Mouse (Mus musculus): Measurements from ENCODE around the gene St8sia4. TPM values are rescaled to one million over a fixed set of nuclear protein-coding genes. Genes with fewer than 3 reads are reported as not detected.
"Not testable (repeated sequence)": the region's sequence is repeated elsewhere in the genome, so short reads cannot be mapped to it uniquely, and the experiment has no call there.

The St8sia4 gene
- polyA plus RNA-seq, 1 experiment from 2014 or later, result 35.2 TPM

DNA sequence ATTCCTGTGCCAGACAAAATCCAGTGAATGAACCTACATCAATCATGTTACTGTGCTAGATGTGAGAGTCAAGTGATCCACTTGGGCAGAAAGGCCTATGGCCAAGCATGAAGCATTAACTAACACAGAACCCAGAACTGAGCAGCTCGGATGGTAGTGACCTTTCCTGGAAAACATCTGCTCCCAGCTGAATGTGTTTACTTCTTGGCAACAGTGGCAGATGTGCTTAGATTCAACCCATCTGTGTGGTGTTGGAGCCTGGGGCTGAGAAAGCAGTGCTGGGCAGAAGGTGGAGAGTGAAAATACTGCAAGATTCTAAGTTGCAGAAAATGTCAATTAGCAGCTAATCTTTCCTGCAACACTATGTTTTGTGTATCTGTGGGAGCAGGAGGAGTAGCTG, 85.1 kb downstream of the St8sia4 start:
- H3K27me3 ChIP-seq (replicated peaks; ENCODE audit: control insufficient read depth, insufficient read depth, low read length), result no peaks in the 10 kb centered on the region
- H3K4me2 ChIP-seq (ENCODE audit: low read length), result no peak overlapping the region
- no peaks in the 10 kb centered on the region for H3K4me1 ChIP-seq (ENCODE audit: control insufficient read depth, insufficient read depth, low read length)
- ATAC-seq (peak; percentile 52; the same call in 1 of the 2 replicates), DNase-seq (ENCODE audit: low spot score) (peak; percentile 26)
- no peak overlapping the region for H3K27ac ChIP-seq (ENCODE audit: low read depth, low read length)
- WGBS, result 55% methylated on average over 1 of the region's 1 CpGs
- no peak overlapping the region for H3K9ac ChIP-seq (ENCODE audit: low read length)
- H3K4me3 ChIP-seq (ENCODE audit: low read depth, low read length), result no peak overlapping the region
- H3K9me3 ChIP-seq (replicated peaks; ENCODE audit: control insufficient read depth, low read length), result no peaks in the 10 kb centered on the region
- H3K36me3 ChIP-seq (ENCODE audit: control insufficient read depth, insufficient read depth, low read length), result no peaks in the 10 kb centered on the region

DNA sequence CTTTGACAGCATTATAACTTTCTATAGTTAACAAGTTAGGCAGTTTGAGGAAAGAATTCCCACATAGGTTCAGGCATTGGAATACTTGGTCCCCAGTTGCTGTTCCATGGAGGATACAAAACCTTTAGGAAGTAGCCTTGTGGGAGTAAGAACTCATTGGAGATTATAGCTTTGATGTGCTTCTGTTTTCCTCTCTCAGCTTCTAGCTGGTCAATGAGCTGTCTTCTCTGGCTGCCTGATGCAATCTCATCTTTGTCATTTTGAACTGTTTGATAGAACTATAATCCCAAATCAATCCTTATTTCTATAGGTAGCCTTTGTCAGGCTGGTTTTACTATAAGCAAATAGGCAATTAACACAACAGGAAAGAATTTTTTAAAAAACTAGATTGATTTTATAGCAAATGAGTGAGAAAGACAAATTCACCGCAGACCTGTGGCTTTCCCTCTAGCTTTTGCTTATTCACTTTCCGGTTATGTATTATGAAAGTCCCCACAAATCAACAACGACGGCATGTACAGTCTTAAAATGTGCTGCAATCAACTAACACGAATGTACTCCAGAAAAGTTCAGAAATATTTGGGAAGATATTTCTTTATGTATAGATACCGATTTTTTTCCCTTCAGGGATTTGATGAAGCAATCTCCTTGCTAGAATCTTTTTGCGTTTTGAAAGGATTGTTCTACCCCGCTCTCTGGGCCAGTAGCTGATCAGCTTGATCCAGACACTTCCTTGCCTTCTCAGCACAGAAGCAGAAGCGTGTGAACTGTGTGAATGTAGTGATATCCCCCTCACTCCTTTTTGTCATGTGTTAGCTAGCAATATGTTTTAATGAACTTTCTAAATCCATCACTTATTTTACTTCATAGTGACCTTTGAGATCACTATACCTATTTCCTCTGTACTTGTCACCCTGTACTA, 94.5 kb downstream of the St8sia4 start:
- H3K27me3 ChIP-seq (replicated peaks; ENCODE audit: control insufficient read depth, insufficient read depth, low read length), result no peaks in the 10 kb centered on the region
- H3K4me1 ChIP-seq (ENCODE audit: control insufficient read depth, insufficient read depth, low read length), result no peaks in the 10 kb centered on the region
- H3K9ac ChIP-seq (ENCODE audit: low read length), result no peak overlapping the region
- H3K9me3 ChIP-seq (replicated peaks; ENCODE audit: control insufficient read depth, low read length), result no peaks in the 10 kb centered on the region
- H3K27ac ChIP-seq (ENCODE audit: low read depth, low read length), result no peak overlapping the region
- WGBS, result 92% methylated on average over 9 of the region's 9 CpGs
- H3K36me3 ChIP-seq (ENCODE audit: control insufficient read depth, insufficient read depth, low read length), result no peaks in the 10 kb centered on the region
- ATAC-seq (no peak), DNase-seq (ENCODE audit: low spot score) (no peak)
- H3K4me3 ChIP-seq (ENCODE audit: low read depth, low read length), result no peak overlapping the region
- H3K4me2 ChIP-seq (ENCODE audit: low read length), result no peak overlapping the region

DNA sequence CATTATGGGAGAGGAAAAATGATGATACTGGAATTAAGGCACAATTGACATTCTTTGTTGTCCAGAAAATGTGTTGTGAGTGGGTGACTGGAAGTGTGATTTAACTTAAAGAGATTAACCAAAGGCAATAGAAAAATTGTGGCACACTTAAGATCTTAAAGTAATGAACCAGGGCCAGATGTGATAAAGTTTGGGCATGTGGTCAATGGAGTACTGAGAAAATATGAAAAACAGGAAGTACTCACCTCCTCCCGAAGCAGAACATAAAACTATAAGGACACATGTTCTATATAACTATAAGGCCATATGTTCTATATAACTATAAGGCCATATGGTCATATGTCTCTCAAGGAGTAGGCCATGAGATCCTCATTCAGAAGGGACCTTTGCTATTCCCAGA, 96.3 kb downstream of the St8sia4 start:
- DNase-seq (ENCODE audit: low spot score), result no peak
- Histone ChIP-seq H3K4me1 (ENCODE audit: control insufficient read depth, insufficient read depth, low read length) (no peaks in the 10 kb centered on the region), H3K27ac (ENCODE audit: low read depth, low read length) (no peak overlapping the region), H3K9me3 (replicated peaks; ENCODE audit: control insufficient read depth, low read length) (no peaks in the 10 kb centered on the region), H3K36me3 (ENCODE audit: control insufficient read depth, insufficient read depth, low read length) (no peaks in the 10 kb centered on the region), H3K9ac (ENCODE audit: low read length) (no peak overlapping the region), H3K27me3 (replicated peaks; ENCODE audit: control insufficient read depth, insufficient read depth, low read length) (no peaks in the 10 kb centered on the region), H3K4me2 (ENCODE audit: low read length) (no peak overlapping the region), H3K4me3 (ENCODE audit: low read depth, low read length) (no peak overlapping the region)
- WGBS, result 86% methylated on average over 1 of the region's 1 CpGs
- no peak for ATAC-seq

DNA sequence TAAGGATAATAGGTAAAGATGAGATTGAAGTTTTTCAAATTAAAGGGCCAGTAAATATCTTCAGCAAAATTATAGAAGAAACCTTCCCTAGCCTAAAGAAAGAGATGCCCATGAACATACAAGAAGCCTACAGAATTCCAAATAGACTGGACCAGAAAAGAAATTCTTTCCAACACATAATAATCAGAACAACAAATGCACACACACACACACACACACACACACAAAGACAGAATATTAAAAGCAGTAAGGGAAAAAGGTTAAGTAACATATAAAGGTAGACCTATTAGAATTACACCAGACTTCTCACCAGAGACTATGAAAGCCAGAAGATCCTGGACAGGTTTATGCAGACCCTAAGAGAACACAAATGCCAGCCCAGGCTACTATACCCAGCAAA, 112.8 kb downstream of the St8sia4 start:
- not testable (repeated sequence) for H3K4me2 ChIP-seq (ENCODE audit: low read length); H3K27ac ChIP-seq (ENCODE audit: low read depth, low read length); H3K9ac ChIP-seq (ENCODE audit: low read length); H3K36me3 ChIP-seq (ENCODE audit: control insufficient read depth, insufficient read depth, low read length); H3K9me3 ChIP-seq (replicated peaks; ENCODE audit: control insufficient read depth, low read length); H3K4me1 ChIP-seq (ENCODE audit: control insufficient read depth, insufficient read depth, low read length); DNase-seq (ENCODE audit: low spot score); ATAC-seq; H3K4me3 ChIP-seq (ENCODE audit: low read depth, low read length); H3K27me3 ChIP-seq (replicated peaks; ENCODE audit: control insufficient read depth, insufficient read depth, low read length)

DNA sequence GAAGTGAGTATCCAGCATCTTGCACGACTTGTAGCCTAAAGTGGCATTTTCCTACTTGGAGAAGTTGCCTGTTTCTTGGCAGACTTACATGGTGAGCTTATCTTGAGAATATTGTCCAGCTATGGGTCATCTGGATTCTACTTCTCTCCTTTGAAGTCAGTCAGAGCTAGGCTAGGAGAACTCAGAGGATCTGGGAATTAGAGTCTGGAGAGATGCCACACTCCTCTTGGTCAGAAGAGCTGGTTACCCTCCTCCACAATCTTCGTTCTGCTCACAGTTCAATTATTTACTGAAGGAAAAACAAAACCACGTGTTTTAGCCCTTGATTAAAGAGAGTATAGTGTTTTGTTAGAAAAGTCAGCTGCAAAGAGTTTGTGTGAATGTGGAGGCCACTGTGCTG, 125.9 kb downstream of the St8sia4 start:
- Histone ChIP-seq H3K4me2 (ENCODE audit: low read length) (no peak overlapping the region), H3K4me1 (ENCODE audit: control insufficient read depth, insufficient read depth, low read length) (no peaks in the 10 kb centered on the region), H3K27me3 (replicated peaks; ENCODE audit: control insufficient read depth, insufficient read depth, low read length) (no peaks in the 10 kb centered on the region), H3K27ac (ENCODE audit: low read depth, low read length) (no peak overlapping the region), H3K4me3 (ENCODE audit: low read depth, low read length) (no peak overlapping the region), H3K36me3 (ENCODE audit: control insufficient read depth, insufficient read depth, low read length) (no peaks in the 10 kb centered on the region), H3K9ac (ENCODE audit: low read length) (no peak overlapping the region), H3K9me3 (replicated peaks; ENCODE audit: control insufficient read depth, low read length) (no peaks in the 10 kb centered on the region)
- DNase-seq (ENCODE audit: low spot score) (no peak), ATAC-seq (no peak)
- 57% methylated on average over 3 of the region's 3 CpGs for WGBS
